Mouse (Mus musculus) adrenal gland, adult 2 months (tissue): ENCODE data around the gene B3gat2. TPM values are rescaled to one million over a fixed set of nuclear protein-coding genes. Genes with fewer than 3 reads are reported as not detected.

ENCODE experiments used
- DNase-seq: peaks from one replicate; pipeline ENCODE4 v3.0.0; 2021
- polyA plus RNA-seq: library from polyadenylated mRNA; depleted of rRNA; stranded (reverse); fragments of >200 nt; gene quantifications from 2 replicates; pipeline ENCODE4 v1.2.3, GENCODE M21; 2012; rRNA removed
- total RNA-seq, 2 experiments: library from RNA; stranded (reverse); gene quantifications; 2 replicates each; pipeline ENCODE4 v1.2.3; 2021

Gene B3gat2
- total and polyA plus RNA-seq, 3 experiments = not detected

GRCm38 (mm10) chr1:23834246-23834645, 72.7 kb downstream of the B3gat2 start:
- DNase-seq = no peak

DNA sequence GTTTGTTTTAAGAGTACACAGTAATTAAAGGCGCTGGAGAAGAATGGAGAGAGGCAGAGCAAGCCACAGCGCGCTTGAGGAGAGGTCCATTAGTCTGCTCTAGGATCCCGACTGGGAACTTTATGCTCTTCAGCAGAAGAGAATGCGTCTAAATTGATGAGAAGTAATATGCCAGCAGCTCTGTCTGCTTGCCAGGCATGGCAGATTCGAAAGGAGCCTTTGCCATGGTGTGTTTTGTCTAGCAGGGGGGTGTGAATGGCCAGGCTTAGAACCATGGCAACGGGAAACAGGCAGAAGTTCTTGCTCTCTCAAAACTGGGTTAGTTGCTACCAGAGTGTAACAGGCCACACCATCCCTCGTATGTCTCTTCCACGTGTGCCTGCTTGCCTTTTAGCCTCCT, 73.3 kb downstream of the B3gat2 start:
- no peak for DNase-seq

- no peak for DNase-seq
These were observed 75.1 kb downstream of the B3gat2 start for GRCm38 (mm10) chr1:23836630-23837029.

DNA sequence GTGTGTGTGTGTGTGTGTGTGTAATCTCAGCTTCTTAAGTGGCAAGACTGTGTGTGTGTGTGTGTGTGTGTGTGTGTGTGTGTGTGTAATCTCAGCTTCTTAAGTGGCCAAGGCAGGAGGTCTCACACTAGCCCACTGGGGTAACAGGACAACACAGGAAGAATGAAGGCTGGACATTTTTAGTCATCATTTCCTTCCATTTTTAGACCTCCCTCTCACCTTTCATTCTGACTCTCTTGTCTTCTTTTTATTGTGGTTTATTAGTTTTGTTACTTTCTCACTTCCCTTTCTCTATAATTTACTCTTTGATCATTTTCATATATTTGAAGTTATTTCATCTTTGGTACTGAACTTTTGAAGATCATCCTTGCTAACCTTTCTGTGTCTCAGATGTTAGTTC, 79.4 kb downstream of the B3gat2 start:
- DNase-seq = no peak

- DNase-seq = no peak
These were observed 81.1 kb downstream of the B3gat2 start for GRCm38 (mm10) chr1:23842629-23843028.

GRCm38 (mm10) chr1:23843790-23844189, 82.2 kb downstream of the B3gat2 start:
- DNase-seq = no peak

DNA sequence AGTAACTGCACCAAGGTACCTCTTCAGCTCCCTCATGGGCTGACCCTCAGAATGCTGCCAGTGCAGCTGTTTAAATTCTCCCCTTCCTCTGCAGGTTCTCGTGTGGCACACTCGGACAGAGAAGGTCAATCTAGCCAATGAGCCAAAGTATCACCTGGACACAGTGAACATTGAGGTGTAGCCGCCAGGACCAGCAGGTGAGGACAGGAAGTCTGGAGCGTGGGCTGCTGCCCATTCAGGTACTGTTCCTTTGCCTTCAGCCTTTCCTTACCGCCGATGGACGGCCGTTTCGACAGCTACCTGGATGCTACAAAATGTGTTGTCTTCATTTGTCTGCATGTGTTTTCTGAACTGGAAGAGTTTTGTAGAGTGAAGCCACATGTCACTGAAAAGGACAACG, 83.5 kb downstream of the B3gat2 start:
- DNase-seq = no peak

DNA sequence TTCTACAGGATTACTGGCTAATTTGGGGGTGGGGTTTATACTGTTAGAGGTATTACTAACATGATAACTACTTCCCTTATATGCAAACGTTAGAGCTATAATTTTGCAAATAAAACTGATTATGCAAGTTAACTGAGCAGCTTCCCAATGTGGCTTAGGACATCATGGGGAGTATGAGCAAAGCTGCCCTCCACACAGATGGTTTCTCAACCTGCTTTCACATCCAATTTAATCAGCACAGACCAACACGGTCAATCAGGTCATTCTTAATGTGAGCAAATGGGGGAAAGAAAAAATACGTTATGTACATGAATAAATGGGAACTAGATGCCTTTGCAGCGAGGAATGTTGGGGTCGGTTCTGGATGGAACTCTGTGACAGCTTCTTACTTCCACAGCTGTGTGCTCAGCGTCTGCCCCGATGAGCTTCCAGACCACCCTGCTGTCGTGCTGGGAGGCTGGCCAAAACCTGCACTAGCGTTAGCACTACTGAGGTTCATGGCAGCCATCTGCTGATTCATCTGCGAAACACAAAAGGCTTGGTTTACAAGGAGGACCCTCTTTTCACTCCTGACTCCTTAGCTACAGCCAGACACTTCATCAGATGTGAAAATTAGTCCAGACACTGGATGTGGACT, 84.6 kb downstream of the B3gat2 start:
- no peak for DNase-seq

DNA sequence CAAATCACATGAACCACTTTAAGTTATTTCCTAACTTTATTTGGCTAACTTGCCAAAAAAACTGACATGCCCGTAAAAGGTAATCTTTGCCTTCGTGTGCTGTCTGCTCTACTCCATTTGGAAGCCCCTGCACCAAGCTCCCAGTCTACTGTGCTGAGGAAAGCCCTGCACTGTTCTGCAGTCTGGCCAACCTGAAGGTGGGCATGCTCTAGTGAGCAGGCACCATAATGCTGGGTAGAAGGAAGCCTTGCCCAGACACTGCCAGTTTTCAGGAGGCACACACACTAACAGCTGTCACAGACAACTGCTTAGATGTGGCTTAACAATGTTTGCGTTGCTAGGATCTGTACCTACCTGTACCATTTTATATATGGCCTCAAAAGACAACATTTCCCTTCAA, 94.1 kb downstream of the B3gat2 start:
- DNase-seq = no peak

DNA sequence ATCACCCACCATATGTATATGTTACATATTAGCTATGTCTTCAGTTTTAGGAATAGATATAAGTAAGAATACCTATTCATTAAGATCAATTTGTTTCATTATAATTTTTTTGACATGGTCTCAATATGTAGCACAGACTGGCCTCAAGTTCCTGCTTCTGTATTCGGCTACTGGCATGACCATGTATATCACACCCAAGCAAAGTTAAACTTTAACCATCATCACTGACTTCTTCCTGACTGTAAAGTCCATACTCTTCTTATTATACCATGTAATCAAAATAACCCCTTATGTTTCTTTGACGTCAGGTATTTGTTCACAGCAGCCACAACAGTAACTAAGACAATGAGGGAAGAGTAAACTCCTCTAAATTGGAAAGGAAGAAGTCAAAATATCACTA, 99.4 kb downstream of the B3gat2 start:
- no peak for DNase-seq

GRCm38 (mm10) chr1:23865566-23865965, 104.0 kb downstream of the B3gat2 start:
- no peak for DNase-seq

DNA sequence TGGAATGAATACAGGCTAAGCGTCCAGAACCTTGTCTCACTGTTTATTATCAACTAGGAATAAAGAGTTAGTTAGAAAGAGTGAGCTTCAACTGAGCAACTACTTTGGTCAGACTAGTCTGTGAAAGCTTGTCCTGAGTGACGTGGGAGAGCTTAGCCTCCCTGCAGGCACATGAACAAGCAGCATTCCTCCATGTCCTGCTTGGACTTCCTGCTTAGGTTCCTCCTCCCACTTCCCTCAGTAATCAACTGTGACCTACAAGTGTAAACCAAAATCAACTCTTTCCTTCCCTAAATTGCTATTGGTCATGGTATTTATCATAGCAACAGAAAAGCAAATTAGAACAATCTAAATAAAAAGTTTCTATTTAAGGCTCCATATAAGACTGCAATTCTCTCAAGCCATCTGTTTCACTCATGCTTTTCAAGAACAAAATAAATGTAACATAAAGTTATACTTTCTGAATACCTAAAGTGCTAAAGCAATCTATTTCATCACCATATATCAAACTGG, 105.9 kb downstream of the B3gat2 start:
- DNase-seq = no peak

DNA sequence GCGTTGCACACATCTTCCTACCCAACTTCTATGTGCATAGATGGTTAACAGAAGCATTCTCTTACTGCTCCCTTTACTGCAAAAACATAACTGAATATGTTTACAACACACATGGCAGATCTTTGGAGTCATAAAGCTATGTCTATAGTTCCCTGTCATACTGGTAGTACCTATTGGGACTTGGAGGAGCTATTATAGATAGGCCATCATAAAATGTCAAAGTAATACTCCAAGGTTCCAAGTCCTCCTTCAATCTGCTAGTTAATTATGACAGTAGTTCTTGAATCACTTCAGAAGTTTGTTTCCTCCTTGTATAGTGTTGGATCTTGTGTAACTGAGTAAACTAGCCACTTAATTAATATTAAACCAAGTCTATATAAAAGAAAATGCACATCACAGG, 110.6 kb downstream of the B3gat2 start:
- DNase-seq = no peak

GRCm38 (mm10) chr1:23882681-23883080, 121.1 kb downstream of the B3gat2 start:
- no peak for DNase-seq

DNA sequence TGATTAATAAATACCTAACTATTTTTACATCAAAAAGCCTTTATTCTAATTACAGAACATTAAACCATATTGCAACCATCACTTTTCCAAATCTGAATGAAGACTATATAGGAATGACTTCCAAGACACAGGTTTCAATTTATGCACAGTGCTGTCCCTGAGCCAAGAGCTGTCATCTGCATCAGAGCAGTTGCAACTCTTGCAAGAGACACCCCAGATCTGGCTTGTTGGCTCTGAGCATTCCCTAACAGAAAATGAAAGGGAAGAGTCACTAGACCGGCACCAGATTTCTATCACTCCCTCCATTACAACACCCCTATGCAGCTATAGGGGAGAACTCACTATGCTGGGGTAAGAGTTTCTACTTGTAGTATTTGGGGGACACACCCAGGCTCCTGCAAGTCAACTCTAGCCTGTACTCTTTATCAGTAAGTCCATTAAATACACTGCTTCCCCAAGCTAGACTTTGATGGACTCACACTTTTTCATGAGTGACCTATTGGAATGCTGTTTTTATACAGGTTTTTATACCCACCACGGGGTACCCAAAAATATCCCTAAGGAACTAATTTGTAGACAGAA, 122.6 kb downstream of the B3gat2 start:
- DNase-seq = no peak

DNA sequence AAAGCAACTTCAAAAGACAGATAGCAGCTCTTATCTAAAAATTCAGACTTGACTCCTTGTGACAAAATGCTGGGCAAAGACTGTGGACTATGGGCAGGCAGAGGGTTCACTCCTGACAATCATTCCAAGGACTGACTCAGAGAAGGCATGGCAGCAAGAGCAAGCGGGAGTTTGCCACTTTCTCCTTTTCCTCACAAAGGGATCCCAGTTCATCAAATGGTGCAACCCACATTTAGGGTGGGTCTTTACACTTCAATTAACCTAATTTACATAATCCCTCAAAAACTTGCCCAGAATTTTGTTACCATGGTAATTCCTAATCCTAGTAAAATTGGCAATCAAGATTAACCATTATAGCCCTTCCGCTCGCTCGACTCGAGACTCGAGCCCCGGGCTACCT, 123.4 kb downstream of the B3gat2 start:
- DNase-seq = no peak

DNA sequence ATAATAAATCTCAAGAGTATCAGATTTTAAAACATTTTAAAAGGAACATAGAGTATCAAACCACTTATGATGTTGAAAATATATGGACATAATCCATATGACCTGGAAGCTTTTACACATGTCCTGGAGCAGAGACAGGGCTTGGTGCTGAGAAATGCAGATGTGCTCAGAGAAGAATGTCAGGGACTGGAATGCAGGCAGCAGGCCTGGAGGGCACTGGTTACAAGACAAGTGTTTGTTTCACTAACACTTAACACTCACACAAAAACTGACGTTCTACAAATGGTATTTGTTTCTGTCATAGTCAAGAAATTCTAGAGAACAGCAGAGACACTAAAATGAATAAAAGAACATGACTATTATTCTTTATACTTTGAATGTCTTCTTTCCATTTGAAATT, 130.5 kb downstream of the B3gat2 start:
- no peak for DNase-seq

Other genes starting within 250 kb of the B3gat2 start
- gene Smap1, start 160.6 kb downstream of the B3gat2 start, total RNA-seq = 10 to 100 TPM; 56.6 to 96.9 TPM
- gene Smap1, start 160.6 kb downstream of the B3gat2 start, polyA plus RNA-seq = 15.3 and 34.4 TPM in 2 replicates
- gene Sdhaf4, start 243.9 kb downstream of the B3gat2 start, total RNA-seq = 10 to 100 TPM; 46.8 to 69.4 TPM
- 1.7 and 2.7 TPM in 2 replicates for gene Sdhaf4, start 243.9 kb downstream of the B3gat2 start, polyA plus RNA-seq